Mouse (Mus musculus): ENCODE results near the gene Gga3. TPM values are rescaled to one million over a fixed set of nuclear protein-coding genes. Genes with fewer than 3 reads are reported as not detected.

Gga3 gene
- total RNA-seq, 1 experiment from 2014 or later, result 31.1 TPM

DNA sequence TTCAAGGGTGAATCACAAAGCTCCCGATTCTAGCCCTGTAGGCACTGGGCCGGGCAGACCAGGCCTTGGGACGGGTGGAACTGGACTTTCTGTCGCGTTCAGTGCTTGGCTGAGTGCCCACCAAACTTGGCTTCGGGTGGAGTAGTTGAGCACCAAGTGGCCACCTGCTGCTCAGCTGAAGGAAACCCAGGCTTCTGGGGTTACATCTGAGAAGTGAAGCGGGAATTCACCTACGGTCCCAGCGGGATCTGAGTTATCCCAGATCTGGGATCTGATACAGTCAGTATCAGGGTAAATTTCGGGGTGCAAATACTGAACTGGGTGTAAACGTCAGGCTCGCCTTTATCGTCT lies 8.2 kb upstream of the Gga3 start:
- DNase-seq, result peak; percentile 92

DNA sequence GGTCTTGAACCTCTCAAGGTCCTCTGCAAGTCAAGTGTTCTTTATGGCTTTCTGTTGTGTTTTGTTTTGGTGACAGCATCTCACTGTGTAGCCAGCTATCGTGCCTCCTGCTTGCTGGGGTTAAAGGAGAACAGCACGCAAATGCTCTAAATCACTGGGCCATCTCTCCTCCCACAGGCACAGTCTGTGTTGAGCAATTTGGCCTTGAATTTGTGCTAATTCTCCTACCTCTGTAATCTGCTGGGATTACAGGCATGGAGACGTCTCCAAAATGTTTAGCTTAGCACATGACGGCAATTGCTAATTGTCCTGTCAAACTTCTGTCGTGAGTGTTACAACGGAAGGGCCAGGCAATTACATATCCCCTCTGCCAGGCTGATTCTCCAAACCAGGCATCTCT lies 7.3 kb upstream of the Gga3 start:
- DNase-seq, result no peak

DNA sequence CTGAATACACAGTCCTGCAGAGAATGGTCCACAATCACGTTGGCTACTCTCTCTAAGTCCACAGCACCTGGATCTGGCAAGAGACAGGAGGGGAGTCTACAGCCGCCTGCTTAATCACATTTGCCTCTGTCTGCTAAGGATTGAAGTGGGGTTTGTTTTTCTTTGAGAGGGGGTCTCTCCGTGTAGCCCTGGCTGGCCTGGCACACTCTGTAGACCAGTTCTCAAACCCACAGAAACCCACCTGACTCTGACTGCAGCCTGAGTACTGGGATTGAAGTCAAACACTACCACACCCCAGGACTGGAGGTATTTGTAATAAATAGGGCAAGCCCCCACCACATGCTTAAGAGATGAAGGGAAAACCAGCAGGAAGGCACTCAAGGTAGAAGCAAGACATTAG lies 5.7 kb upstream of the Gga3 start:
- no peak for DNase-seq

DNA sequence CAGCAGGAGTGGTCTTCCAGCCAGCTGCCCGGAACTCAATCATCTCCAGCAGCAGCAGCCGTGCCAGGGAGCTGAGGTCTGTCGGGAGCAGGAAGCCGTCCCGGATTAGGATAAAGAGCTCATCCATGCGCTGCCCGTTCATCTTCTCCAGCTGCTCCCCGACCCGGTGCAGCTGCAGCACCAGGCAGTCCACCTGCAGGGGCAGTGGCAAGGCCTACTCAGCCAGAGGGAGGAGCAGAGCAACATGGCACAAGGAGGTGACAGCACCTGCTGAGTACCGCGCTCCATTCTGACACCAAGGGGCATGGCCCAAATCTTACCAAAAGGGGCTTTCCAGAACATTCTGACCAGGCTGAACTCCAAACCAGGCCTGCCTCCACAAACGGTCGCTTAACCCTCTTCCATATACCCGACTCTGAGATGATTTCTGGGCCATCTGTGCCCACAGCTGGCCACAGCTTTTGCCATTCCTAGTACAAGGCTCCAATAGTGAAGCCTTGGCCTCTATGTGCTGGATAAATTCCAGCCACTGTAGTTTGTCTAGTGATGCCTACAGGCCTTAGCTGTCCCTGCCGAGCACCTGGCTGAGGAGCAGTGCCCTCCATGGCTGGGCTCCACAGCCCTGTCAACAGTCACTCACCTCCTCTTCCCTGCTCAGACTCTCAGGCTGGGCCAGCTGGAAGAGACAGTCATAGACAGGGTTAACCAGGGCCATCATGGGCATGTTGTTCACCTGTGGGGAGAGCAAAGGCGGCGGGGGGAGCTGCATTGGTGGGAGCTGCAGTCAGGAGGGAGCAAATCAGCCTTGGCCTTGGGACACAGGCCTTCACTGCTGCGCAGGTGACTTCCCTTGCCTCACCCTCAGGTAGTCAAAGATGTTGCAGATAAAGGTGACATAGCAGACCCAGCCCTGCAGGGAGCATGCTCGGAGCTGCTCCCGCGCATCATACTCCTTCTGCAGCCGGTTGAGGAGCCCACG lies 4.9 kb upstream of the Gga3 start:
- no peak for DNase-seq

DNA sequence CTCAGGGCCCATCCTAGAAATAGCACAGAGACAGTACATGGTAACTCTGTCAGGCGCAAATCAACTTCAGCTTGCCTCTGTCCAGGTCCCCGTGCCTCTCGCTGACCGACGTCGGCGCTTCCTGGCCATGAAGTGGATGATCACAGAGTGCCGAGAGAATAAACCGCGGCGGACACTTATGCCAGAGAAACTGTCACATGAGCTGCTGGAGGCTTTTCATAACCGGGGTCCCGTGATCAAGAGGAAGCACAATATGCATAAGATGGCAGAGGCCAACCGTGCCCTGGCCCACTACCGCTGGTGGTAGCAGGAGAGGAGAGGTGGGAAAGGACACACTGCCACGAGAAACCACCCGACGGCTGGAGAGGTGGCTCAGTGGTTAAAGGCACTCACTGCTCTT lies 2.9 kb upstream of the Gga3 start:
- DNase-seq, result no peak

DNA sequence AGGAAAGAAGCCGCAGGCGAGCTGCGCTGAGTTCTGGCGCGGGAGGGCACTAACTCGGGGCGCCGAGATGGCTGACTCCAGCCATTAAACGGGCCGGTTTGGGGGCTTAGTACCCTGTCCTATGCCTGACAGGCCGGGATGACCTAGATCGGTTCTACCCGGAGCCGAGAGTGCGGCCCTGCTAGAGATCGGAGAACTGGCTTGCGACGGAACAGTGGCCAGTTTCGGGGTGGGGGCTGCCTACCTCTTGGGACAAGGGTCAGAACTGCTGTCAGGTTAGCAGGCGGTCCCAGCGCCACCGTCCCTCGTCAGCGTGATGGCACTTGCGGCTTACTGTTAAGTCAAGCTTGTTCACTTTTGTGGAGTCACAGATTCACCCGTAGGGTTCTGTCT lies 449 bp upstream of the Gga3 start:
- no peak for DNase-seq

DNA sequence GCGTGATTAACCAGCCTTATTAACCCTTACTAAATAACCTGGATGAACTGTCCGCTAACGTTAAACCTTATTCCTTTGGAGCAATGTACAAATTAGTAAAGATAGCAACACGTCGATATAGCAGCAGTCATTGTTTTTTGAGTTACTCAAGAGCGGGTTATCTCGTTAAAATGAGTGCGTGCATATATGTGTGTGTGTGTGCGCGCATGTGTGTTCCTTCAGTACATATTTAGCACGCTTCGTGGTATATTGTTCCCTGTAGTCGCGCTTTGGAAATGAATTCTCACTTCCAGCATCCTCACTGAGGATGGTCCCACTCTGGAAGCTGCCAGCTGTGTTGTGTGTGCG lies 749 bp downstream of the Gga3 start:
- DNase-seq, result no peak

DNA sequence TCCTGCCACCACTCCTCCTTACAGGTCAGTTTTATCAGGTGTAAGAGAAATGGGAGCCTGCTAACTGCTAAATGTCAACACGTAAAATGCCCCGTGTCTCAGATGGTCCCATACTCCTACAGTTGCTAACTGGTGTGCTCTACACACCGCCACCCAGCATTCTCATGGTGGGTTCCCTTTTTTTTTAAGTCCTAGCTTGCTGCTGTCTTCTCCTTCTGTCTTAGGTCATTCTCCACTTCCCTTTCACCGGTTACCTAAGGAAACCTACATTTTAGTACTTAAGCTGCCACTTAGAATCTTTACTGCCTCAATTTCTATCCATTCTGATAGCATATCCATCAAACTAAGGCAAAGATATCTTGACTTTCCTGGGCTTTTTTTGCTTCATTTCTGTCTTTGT lies 2.7 kb downstream of the Gga3 start:
- DNase-seq, result no peak

DNA sequence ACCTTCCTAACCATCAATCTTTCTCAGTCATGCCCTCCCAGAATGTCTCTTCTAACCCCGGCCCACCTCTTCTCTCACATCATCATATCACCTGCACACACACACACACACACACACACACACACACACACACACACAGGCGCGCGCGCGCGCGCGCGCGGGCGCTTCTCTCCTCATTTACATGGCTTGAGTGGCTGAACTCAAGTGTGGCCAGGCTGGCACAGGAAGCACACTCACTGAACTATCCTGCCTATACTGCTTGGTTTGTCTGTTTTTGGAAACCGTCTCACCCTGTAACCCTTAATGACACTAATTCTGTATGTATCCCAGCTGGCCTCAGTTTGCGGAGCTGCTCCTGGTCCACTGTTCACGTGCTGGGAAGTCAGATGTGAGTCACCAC lies 3.1 kb downstream of the Gga3 start:
- no peak for DNase-seq

DNA sequence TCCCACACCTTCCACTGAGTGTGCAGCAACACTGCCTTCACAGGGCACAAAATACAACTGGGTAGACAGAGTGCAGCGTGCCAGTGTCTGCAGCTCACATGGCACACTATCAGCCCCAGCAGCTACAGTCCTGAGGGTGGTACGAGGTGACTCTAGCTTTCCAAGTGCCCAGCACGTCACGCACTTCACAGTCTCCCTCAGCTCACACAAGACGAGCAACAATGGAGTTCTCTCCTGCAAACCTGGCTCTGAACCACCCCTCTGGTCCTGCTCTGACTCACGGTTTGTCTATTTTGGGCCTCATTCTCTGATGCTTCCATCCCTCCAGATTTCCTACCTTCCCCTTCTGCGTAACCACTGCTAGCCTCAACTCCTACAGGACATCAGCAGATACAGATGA lies 4.1 kb downstream of the Gga3 start:
- no peak for DNase-seq

DNA sequence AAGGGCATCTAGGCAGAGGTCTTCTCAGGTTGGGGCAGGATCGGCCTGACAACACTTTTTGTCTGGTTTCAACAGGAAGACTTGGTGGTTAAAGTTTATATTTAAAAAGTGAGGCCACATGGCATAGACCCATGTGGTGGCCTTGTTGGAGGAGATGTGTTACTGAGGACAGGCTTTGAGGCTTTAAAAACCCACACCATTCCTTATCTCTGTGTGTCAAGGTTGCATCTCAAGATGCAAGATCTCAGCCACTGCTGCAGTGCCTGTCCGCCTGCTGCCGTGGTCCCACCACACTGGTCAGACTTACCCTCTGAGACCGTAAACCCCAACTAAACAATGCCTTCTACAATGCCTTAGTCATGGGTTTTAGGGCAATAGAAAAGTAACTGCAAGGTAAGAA lies 5.5 kb downstream of the Gga3 start:
- no peak for DNase-seq

DNA sequence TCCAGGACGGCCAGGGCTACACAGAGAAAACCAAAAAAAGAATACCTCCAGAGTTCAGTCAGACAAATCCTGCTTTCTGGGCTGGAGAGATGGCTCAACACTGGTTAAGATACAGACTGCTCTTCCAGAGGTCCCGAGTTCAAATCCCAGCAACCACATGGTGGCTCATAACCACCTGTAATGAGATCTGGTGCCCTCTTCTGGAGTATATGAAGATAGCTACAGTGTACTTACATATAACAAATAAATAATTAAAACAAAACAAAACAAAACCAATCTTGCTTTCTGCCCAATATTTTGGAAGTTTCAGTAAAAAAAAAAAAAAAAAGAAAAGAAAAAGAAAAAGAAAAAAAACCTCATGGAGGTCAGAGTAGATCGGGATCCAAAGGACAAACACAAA lies 8.6 kb downstream of the Gga3 start:
- no peak for DNase-seq

DNA sequence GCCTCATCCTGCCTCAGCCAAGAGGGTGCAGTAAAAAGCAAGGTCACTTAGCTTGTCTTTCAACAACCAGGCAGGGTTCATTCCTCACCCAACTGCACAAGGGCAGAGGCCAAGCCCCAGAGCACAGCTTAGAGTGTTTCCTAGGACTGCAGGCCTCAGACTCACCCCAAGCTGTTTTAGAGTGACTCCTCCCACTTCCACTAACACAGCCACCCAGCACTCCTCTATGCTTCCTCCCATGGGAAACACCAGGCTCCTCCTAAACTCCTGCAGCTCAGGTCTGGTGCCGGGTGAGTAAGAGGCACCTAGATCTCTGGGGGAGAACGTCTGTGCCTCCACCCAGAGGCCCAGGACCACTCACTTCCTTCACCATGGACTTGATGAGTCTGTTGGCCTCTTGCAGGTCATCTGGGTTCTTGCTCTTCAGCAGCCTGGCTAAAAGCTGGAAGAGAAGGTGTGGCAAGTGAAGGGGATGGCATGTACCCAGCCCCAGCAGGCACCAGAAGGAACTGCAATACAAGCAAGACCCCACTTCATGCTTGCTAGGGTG lies 13.2 kb downstream of the Gga3 start:
- DNase-seq, result no peak

DNA sequence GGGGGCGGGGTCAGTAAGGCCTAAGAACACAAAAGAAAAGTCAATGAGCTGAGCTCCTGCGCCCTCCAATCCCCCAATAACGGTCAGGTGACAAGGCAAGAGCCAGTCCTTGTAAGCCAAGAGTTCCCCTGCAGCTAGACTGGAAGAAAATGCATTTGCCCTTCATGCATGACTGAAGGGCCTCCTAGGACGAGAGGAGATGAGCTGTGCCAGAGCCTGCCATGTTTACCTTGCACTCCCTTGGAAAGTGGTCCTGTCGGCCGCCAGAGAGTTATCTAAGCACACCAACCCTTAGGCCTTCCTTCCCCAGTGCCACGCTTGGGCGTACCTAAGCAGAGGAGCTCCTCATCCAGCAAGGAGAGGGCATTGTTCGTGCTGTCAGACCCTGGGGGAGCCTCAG lies 15.9 kb downstream of the Gga3 start:
- no peak for DNase-seq

DNA sequence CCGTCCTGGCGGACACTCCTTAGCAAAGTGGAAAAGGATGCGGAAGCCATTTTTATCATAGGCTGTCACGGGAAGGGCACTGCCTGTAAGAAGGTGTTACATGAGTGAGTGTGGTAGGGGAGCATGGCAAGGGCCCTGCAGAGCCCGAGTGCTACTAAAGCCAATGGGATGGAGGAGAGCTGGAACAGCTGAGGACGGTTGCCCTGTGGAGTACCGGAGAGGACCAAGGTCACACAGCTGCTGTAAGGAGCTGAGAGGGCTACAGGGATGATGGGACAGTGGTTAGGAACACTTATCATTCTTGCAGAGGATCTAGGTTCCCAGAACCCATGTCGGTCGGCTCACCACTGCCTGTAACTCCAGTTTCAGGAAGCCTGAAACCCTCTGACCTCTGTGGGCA lies 17.4 kb downstream of the Gga3 start:
- no peak for DNase-seq

DNA sequence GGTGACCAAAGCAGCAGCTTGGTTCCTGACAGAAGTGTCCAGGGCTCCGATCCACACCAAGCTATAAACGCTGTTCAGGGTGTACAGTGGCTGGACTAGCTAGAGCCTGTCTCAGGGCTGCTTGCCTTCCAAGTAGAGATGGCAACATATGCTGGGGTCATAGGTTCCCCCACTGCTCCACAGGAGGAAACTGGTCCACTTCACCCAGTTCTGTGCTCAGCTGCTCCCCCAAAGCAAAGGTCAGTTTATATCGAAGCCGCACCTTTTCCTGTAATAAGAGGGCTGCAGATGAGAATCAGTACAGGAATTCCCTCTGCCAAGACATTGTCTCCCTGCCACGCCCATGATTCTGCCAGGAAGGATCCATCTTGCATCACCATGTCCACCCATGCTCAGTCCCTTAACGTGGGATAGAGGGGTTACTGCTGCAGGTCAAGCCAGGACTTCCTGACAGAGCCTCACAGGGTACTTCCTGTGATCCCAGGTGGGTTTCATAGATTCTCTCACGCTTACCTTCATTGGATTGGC lies 18.2 kb downstream of the Gga3 start:
- no peak for DNase-seq

DNA sequence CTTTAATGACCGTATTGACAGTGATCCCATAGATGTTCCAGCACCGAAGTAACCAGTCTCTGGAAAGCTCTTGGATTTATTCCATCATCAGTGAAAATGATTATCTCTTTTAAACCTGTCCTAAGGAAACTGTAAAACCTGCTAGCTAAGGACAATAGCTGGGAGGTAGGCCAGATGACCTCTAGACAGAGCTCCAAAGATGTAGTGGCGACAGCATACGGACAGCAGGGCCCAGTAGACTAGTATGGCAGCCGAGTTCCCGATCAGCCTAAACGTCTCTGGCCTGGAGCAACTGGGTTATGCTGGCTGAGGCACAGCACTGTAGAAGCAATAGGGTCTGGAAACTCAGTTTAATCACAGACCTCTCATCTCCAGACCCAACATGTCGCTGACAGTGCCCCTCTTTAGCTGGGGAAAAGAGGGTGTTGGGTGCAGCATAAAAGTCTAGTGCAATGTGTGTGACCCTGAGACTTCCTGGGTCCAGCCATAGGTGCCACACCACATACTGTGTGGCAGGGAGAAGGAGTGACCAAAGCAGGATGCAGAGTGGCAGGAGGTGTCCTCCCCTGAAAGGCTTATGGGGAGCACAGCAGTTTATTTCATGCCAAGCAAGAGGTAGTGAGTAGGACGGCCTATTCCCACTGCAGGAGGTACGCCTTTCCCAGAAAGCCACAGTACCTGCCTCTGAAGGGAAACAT lies 19.3 kb downstream of the Gga3 start:
- no peak for DNase-seq

DNA sequence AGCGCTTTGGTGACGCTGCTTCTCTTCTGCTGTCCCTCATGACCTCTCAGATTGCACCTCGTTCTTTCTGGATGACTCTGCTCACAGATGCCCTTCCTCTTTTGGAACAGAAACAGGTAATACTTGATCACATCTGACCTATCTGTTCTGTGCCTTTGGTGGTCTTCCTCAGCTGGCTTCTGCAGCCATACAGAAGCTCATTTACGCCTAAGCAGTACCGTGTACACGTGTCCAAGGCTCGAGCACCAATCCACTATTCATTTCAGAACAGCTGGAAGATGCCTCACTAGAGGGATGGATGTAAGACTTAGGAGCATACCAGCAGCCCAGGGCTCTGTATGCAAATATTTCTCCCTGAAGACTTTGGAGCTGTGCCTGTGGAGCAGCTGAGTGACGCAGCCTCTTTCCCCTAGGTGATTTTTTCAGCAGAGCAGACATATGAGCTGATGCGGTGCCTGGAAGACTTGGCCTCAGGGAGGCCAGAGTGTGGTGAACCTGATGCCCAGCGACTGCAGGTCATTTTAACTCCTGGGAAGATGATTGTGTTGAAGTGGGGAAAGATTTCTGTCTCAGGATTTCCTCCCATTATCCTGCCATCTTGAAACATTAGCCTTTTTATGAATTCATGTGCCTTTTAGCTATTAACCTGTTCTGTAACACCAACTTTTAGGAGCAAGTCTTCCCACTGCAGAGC lies 20.8 kb downstream of the Gga3 start:
- no peak for DNase-seq

DNA sequence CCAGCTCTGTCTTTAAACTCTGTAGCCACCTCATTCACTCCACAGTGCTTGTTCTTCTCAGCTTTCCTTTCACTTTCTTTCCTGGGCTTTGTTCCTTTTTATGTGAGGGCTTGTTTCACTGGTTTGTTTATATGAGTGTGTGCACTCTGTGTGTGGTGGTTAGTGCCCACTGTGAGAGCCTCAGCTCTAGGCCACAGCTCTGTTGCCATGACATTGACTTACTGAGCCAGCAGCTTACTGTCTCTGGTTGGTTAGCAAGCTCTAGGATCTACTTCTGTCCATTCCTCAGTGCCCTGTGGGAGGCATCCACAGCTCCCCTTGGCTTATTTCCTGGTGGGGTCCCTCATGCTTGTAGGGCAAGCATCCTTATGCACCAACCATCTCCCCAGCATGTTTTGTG lies 24.8 kb downstream of the Gga3 start:
- no peak for DNase-seq

DNA sequence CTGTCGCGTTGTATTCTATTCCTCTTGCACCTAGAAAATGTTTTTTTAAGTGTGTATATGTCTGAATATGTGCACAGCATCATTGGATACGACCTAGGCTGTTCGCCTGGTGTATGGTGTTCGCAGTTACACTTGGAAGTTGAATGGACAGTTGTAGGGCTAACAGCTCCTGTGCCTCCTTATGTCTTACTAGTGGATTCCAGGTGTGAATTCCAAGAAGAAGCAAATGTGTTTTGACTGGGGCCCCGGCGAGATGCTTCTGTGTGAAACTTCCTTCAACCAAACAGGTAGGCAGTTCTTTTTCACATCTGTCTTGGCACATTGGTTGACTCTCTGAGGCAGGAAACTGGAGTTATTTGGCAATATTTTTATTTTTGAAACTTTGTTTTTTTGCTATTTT lies 38.9 kb downstream of the Gga3 start:
- no peak for DNase-seq

DNA sequence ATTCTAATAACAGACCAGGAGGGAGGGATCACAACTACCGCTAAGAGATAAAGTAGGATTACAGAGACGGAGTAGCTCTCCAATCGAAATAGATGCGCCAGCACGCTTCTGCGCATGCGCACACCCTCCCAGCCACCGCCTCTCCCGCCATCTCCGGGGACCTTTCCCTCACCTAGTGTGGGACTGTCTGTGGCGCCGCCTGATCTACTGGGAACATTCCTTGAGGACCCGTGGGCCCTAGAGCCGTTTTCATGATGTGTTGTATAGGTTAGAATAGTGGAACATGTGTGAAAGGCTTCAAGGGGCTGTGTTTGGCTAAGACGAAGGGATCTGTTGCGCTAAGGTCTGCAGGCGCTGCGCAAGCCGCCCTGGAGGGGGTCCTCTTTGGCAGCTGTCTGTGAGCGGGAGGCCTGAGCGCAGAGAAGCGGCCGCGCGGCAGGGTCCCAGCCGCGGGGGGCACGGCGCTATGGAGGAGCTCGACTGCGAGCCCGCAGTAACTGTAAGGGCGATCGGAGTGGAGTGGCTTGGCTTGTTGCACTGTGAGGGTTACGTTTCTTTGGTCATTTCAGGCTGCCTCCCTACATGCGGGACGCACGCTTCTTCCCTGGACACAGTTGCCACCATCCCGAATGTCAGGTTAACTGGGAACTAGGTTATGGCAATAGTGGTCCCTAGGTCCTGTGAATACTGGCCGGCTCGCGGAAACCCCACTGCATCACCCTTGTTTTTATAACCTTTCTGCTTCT lies 39.6 kb downstream of the Gga3 start, which contains the start of gene Nup85:
TSS of gene Nup85 (plus strand) at position 371 of the 746 bp plus-strand sequence.
- DNase-seq, result peak; percentile 99

DNA sequence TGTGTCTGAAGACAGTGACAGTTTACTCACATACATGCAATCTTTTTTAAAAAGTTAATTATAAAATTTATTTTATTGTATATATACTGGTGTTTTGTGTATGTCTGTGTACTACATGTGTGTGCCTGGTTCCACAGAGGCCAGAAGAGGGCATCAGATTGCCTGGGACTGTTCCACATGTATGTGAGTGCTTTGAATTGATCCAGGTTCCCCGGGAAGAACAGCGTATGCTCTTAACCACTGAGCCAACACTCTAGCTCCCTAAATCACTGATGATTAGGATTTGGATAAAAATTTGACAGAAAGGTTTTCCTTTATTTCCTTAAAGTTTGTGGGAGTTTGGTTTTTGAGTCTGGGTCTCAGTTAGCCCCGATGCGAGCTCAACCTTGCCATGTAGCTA lies 40.4 kb downstream of the Gga3 start:
- no peak for DNase-seq
